Mouse (Mus musculus) WW6 (cell line): Measurements from ENCODE around the gene Fryl.
"Not testable (repeated sequence)": the region's sequence is repeated elsewhere in the genome, so short reads cannot be mapped to it uniquely, and the experiment has no call there.

Source experiments
- DNase-seq: peaks from one replicate; pipeline ENCODE4 v3.0.0-alpha.2; 2013; ENCODE audit warnings: low read depth, low spot score

Gene Fryl

GRCm38 (mm10) chr5:73011806-73012205, 244.6 kb downstream of the Fryl start:
- DNase-seq, result not testable (repeated sequence)

GRCm38 (mm10) chr5:73008230-73008629, 248.2 kb downstream of the Fryl start:
- DNase-seq, result not testable (repeated sequence)

DNA sequence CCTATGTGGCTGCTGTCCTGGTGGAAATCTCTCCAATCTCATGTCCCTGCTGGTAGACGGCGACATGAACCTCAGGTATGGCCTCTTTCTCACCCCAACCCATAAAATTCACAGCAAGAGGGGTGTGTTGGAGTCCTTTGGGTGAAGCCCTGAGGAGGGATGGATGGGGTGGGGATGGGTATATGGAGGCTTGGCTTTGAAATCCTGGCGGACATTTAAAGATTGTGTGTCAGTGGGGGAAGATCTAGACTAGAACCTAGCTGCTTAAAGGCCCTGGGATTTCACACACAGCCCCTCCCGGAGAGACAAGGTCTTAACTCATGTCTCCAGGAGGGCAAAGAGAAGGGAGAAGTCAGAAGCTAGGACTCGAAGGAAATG, 248.8 kb downstream of the Fryl start:
- no peak for DNase-seq

DNA sequence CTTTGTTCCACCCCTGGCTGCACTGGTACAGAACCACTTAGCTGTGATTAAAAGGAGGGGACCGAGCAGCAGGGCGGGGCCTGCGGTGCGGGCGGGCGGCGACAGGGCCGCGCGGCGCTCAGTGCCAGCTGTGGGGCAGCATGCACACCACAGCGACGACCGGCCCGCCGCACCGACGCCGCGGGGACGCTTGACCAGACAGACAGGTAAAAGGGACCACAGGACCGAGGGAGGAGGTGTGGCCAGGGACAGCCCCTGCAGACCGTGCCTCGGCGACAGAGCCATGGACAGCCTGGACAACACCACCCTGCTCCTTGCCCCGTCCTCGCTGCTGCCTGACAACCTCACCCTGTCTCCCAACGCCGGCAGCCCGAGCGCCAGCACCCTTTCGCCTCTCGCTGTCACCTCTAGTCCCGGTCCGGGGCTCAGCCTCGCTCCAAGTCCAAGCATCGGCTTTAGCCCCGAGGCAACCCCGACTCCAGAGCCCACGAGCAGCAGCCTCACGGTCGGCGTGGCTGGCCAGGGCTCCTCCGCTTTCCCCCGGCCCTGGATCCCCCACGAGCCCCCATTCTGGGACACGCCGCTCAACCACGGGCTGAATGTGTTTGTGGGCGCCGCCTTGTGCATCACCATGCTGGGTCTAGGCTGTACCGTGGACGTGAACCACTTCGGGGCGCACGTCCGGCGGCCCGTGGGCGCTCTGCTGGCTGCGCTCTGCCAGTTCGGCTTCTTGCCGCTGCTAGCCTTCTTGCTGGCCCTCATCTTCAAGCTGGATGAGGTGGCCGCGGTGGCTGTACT, 249.4 kb downstream of the Fryl start, which contains the start of gene Slc10a4:
TSS of gene Slc10a4 (plus strand) at position 100 of the 798 bp plus-strand sequence.
- no peak for DNase-seq

DNA sequence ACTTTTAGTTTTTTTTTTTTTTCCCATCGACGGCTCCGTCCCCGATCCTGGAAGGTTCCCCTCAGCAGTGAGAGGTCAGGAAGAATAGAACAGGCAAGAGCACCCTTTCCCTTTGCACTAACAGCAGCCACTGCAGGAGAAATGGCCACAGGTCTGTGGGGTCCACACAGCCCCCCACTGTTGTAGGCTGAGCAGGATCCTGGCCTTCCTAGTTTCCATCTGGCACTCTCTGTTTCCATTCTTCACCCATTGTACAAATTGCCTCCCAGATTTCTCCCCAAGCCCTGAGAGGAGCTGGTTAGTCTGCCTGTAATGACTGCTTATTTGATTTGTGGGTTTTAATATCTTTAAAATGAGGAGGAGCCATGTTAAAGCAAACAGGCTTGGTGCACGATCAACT, 252.4 kb downstream of the Fryl start:
- no peak for DNase-seq

DNA sequence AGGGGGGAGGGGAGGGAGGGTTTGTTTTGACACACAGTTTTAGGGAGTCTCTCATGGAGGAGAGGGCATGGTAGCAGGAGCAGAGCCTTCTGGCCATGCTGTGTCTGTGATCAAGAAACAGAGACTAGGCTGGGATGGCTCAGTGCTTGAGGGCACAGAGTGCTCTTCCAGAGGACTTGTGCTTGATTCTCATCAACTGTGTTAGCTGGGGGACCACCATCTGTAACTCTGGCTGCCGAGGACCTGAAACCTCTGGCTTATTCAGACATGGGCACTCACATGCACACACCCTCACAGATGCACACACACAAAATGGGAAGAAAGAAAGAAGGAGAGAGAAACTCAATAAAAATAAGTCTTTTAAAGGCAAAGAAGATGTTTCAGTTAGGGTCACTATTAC, 257.9 kb downstream of the Fryl start:
- not testable (repeated sequence) for DNase-seq

DNA sequence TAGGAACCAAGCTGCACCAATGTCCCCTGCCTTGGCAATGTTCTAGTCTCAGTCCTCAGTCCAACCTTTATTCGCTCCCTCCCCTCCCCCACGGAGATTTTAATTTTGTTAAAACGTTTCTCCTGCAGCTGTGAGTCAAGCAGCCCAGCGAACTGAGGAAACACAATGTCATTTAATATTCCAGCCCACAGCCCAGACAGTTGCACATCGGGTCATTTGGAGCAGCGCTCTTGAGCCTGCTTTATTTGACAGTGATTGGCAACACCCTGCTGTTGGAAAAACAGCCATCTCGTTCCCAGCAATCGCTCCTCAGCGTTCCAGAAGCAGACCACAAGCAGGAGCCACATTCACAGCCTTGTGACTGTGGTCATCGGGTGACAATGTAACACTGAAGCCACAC, 261.0 kb downstream of the Fryl start:
- DNase-seq, result no peak

DNA sequence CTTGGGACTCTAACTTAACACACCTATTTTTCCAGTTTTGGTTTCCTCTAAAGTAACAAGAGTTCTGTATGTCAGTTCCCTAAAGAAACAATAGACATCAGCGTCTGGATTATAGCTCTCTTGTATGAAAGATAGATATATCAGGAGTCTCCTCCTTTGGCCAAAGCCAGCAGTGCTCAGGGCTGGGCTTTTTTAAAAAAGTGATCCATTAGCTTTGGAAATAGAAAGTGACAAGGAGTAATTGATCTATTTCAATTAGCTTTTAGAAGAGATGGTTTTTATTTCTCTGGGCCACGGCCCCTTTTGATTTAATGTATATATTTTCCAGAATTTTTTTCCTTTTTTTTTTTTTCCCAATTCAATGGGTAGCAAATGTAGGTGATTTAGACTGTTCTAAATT, 261.5 kb downstream of the Fryl start:
- no peak for DNase-seq

- no peak for DNase-seq
Measured at GRCm38 (mm10) chr5:72994424-72994823, 262.0 kb downstream of the Fryl start.

DNA sequence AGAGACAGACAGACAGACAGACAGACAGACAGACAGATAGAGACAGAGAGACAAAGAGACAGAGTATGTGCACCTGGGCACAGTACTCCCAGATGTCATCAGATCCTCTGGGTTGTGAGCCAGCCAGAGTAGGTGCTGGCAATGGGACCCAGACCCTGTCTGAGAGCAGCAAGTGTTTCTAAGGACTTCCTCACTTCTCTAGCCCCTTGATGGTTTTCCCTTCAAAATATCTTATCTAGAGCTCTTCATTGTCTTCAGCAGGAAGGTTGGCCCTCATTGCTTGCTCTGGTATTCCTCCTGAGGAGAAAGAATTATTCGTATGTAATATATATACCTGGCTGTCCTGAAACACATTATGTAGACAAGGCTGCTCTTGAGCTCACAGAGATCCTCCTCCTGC, 263.9 kb downstream of the Fryl start:
- DNase-seq, result no peak

DNA sequence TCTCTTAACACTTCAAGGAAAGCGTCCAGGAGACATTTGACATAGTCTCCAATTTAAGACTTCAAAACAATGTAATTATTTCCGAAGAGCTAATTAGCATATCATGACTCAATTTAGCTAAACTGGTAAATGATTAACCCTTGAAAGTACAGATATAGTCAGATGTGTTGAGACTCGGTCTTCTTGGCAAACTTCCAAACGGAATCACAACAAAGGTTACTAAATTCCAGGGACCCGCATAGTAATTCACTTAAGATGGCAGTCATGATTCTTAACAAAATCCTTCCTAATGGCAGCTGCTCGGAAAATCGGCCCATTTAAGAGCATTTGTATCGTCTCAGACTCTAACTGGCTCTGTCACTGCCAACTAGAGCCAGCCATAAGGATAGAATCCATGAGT, 266.7 kb downstream of the Fryl start:
- DNase-seq, result no peak

- no peak for DNase-seq
Measured at GRCm38 (mm10) chr5:72987786-72988185, 268.6 kb downstream of the Fryl start.

- no peak for DNase-seq
Measured at GRCm38 (mm10) chr5:72984091-72984490, 272.3 kb downstream of the Fryl start.

GRCm38 (mm10) chr5:72976539-72976938, 279.9 kb downstream of the Fryl start:
- no peak for DNase-seq

DNA sequence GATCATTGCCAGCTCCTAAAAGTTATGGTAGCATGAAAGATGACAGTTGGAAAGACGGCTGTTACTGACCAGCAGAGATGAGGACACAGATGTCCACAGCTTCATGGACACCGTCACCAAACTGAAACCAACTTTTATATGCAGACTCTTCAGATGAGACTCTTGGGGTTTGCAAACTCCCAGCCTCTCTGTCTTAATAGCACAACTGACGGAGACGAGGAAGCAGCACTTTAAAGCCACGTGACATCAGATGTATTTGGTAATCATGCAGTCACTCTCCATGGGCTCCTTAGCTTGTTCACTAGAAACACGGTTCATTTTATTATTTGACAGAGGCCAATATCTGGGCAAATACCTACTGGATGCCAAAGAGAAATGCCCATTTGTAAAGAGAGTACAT, 280.4 kb downstream of the Fryl start:
- no peak for DNase-seq

GRCm38 (mm10) chr5:72974602-72975001, 281.8 kb downstream of the Fryl start, which contains the start of gene Gm10135:
Gm10135 (minus strand) TSS chr5:72974702.
- no peak for DNase-seq

- DNase-seq, result peak; percentile 9
Measured at GRCm38 (mm10) chr5:72972934-72973333, 283.5 kb downstream of the Fryl start.

DNA sequence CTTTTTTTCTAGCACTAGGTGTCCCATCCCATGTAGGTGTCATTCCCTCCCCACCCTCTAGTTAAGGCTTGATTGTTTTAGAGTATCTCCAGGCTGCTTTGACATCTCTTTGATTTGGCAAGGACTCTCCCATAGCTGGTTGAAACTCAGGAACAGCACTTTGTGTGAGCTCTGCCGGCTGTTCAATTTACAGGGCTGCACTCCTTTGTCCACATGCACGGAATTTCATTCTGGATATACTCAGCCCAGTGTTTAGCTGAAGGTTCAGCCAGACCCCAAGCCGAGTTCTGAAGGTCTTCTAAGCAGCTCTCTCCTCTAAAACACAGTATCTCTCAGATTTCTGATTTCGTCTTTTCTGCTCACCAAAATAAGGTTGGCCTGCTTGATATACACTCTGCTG, 284.0 kb downstream of the Fryl start:
- no peak for DNase-seq
